Mouse (Mus musculus): ENCODE measurements at regions not wholly inside any gene's neighbourhood (a gene's known extent, or its start where the extent isn't known, plus 50 kb on each side); places are given as distances from the start of the nearest gene placed in this dataset.

DNA sequence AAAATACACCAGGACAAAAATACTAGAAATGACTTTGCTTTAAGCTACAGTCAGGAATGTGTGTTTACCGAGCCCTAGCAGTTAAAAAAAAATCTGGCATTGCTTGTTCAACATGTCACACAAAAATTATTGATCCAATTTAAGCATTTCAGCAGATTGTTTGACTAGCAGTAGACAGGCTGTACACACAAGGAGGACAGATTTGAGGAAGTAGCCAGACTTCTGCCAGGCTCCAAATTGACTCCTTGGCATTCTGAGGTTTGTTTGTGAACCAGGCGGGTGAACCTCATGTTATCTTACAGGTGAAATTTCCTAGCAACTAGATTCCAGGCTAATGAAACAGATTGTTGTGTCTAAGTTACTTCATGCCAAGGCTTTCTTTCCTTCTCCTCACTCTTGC is 348.8 kb downstream of the Hs3st3b1 start:
- in situ Hi-C loops (cut with MseI, MboI): no loop called here

- in situ Hi-C loops (cut with MseI, MboI): no loop called here
Measured at GRCm38 (mm10) chr11:63583321-63583720, 338.8 kb downstream of the Hs3st3b1 start.

GRCm38 (mm10) chr11:63585216-63585869 is 336.7 kb downstream of the Hs3st3b1 start:
- in situ Hi-C loops (cut with MseI, MboI): no loop called here

DNA sequence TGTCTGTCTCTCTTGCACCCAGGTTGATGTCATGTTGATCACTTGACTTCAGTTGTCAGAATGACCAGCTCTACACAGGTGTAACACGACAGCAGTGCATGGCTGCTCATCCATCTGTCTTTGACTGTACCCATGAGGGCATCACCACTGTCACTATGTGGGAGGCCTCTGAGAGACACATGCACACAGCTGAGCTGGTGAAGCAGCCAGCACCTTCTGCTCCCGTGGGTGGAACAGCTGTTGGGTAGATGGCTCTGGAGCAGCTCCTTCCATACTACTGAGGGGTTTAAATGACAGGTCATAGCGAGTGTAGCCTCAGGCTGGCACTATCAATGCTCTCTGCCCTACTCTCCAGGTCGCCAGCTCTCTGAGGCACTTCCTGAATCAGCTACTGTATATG is 301.9 kb downstream of the Hs3st3b1 start:
- in situ Hi-C loops (cut with MseI, MboI): no loop called here

GRCm38 (mm10) chr11:63630336-63630735 is 291.8 kb downstream of the Hs3st3b1 start:
- in situ Hi-C loops (cut with MseI, MboI): no loop called here

DNA sequence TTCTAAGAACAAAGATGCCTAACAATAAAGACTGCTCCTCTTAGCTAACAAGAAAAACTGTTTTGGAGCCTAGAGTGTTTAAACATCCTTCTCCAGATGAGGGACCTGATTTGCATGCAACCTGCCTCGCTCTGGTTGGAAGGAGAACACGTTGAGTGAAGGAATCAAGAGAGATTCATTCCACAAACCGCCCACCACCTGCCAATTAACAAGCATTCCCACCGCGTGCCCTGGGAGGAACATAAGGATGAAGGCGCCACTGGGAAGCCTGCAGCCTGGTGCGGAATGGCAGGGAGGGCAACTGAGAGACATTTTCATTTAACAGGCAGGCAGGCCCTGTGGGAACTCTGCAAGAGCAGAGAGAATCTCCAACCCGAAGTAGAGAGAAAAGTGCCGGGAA is 265.0 kb downstream of the Hs3st3b1 start:
- in situ Hi-C loops (cut with MseI, MboI): no loop called here

DNA sequence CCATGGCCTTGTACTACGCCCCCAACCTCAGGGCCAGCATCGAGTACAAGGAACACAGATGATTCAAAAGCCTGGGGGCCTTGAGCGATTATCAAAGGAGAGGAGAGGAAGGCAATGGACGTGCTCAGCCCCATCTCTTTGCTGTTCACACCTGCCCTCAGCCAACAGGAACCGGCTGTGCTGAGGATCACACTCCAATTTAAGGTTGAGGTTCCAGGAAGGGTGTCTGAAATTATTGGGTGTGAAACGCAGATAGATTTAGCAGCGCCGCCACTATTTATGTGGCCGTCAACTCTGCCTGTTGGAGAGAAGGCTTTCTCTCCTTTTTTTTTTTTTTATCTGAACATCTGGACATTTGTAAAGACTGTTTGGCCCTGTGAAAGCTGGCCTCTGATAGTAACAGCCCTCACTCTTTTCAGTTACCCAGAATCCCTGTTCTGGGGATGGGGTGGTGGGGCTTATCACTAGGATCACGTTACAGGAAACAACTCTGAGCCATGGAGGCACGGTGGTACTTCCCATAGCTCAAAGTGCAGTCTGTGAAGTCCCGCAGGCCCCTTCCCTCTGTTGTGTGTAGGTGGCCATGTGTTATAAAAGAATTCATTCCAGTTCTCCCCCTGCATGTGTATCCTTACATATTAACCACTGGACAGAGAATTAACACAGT is 256.7 kb downstream of the Hs3st3b1 start:
- in situ Hi-C loops (cut with MseI, MboI): no loop called here

DNA sequence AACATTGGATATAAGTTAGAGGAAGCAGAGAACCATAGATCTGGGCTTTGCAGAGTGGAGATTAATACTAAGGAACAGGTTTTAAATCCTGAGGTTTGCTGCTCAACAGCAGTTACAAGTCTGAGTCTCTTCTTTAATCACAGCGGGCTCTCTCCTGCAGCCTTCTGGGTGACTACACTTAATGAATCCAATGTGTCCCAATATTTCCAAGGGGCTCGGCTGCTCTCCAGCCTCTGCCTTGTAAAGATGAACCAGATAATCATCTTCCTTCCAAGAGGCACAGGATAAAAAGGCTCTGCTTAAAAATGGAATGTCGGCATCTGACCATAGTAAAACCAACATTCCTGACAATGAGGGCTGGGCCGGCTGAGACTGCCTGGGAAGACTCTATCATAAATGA is 251.6 kb downstream of the Hs3st3b1 start:
- in situ Hi-C loops (cut with MseI, MboI): no loop called here

DNA sequence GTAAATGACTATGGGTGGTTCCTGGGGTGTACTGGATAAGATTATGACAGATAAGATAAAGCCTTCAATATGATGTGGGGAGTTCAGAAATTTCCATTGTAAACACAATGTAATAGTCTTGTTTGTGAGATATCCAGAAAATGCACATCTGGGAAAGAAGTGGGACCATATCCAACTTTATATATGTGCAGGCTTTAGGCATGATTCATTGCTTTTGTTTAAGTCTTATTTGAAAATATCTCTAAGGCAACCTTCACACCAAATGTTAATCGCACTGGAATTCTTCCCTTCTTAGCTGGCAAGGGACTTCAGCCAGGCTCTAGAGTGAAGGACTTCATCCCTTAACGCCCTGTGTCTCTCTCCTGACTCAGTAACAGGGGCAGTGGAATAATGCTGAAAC is 250.3 kb downstream of the Hs3st3b1 start:
- in situ Hi-C loops (cut with MseI, MboI): no loop called here

- in situ Hi-C loops (cut with MseI, MboI): no loop called here
Measured at GRCm38 (mm10) chr11:63677921-63678320, 244.2 kb downstream of the Hs3st3b1 start.

DNA sequence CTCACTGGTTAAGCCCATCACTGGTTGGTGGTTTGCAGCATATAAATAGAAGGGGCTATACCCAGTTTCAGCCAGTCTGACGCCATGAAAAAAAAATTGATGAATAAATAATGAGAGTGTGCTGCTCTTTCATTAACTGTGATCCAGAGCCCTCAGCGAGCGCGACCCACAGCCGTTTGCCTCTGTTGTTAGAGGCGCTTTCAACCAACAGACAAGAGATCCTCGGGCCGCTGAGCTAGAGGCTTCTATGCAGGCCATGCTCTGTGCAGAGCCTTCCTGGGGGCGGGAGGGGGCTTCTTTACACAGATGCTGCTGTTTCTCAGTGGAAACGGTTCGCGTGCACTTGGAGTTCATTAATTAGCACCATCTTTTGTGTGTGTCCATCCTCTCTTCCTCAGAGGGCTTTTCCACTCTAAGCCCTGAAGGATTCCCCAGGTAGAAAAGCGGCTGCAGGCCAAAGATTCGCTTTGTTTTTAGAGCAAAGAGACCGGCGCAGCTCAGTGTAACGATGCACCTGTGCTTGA is 243.6 kb downstream of the Hs3st3b1 start:
- in situ Hi-C loops (cut with MseI, MboI): no loop called here

DNA sequence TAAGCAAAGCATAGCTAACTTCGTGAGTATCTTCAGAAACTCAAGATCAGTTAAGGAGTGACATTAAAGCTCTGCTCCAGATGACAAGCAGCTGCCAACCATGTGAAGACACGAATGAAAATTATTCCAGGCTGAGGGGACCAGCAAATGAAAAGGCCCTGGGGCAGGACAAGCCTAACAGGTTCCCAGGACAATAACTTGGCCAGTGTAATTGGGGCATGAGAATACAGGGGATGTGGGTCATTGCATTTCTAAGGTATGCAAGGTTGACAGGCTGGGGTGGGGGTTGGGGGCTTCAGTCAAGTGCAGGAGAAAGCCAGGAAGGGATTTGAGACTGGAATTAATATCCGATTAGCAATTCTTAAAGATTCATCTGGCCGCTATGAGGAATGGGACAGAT is 242.6 kb downstream of the Hs3st3b1 start:
- in situ Hi-C loops (cut with MseI, MboI): no loop called here

DNA sequence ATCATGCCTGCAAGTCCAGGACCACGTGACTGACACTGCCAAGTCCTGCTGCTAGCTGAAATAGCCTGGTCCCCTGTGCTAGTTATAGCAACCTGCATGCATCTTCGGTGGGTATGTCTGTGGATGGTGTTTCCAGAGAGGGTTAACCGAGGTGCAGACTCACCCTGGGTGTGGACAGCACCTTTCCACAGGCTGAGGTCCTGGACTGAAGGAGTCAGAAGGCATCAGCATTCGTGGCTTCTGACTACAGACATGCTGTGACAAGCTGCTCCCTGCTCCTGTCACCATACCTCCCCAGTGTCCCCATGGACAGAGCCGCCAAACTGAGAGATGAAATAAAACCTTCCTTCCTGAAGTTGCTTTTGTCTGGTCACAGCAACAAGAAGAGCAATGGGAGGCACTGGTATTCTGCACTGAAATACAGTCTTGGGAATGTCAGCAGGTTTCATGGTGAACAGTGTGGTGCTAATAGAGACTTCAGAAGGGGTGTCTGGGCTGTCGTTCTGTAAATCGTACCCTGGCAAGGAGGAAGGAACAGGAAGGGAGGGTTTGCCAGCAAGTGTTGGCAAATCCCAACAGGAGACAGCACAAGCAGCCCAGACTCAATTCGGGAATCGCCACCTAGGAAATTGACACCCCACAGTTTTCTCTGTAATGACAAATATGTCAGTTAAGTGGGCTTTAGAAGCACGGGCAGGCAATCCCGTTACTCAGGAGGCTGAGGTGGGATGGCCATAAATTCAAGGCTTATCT is 237.7 kb downstream of the Hs3st3b1 start:
- in situ Hi-C loops (cut with MseI, MboI): no loop called here

DNA sequence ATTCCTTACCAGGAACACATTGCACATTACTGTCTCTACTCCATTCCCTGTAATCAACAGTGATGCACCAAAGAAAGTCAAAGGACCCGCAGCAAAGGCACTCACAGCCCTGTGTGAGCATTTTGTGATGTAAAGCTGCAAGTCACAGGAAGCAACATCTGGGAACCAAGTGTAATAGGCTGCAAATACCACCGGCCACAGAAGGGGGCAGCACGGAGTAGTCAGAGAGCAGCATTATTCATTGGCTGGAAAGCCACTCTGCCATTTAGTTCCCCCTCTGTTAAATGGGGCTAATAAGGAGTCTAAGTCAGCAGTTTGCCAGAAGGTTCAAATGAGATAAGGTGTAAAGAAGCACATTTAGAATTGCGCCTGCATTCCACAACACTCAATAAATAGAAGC is 231.0 kb downstream of the Hs3st3b1 start:
- in situ Hi-C loops (cut with MseI, MboI): no loop called here

DNA sequence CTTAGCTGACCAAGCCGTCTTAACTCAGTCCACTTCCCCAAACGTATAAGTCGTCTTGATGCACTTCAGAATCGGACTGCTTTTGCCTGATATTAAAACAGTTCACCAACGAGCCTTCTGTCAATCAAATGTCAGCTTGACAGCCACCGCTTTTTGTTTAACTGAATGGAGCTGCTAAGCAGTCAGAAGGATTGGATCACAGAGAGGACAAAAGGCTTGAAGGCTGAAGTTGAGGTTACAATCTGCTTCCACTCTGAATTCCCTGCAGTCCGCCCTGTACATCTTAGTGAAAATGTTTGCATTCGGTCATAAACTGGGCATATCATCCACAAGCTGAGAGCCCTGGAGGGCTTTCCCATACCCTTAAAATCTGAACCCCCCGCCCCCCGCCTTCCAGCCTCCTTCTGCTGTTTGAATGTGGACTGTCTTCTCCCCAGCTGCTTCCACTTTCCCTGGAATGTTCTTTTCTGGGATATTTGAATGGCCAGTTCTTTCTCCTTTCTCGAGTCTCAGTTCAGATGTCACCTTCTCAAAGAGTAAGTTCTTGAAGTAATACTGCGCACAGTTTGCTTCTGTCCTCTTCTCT is 217.0 kb downstream of the Hs3st3b1 start:
- in situ Hi-C loops (cut with MseI, MboI): no loop called here

DNA sequence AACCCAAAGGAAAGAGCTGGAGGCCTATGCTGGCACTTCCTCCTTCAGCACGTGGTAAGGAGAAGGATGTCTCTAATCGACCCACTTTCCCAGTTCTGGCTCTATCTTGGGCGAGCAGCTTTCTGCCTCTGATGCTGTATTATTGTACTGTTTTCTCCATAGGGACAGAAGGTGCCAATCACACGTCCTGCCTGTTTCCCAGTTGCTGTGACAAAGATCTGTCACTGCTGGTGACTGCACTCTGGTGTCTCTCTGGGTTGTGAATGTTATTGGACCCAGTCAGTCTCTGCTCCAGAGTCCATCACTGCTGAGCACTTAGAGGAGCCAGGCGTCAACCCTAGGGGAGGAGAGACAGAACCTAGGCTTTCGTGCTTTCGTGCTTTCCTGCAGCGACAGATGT is 216.0 kb downstream of the Hs3st3b1 start:
- in situ Hi-C loops (cut with MseI, MboI): no loop called here

DNA sequence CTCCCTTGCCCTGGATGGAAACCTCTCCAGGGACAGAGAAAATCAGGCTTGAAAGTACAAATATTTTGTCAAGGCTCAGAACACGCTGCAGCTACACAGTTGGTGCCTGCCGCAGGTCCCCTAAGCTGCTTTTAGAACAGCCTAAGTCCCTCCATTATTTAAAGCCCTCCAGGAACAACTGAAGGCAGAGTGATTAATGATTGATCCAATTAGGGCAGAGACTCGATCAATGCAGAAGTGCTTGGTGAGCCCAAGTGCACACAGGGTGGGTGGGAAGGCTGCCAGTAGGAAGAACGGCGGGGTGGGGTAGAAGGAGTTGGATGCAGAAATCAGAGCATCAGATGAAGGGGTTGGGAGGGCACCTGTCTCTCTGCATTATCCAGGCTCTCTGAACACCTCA is 215.0 kb downstream of the Hs3st3b1 start:
- in situ Hi-C loops (cut with MseI, MboI): no loop called here

- in situ Hi-C loops (cut with MseI, MboI): no loop called here
Measured at GRCm38 (mm10) chr11:63708412-63708811, 213.7 kb downstream of the Hs3st3b1 start.

GRCm38 (mm10) chr11:63712053-63712864 is 209.8 kb downstream of the Hs3st3b1 start:
- in situ Hi-C loops (cut with MseI, MboI): no loop called here

DNA sequence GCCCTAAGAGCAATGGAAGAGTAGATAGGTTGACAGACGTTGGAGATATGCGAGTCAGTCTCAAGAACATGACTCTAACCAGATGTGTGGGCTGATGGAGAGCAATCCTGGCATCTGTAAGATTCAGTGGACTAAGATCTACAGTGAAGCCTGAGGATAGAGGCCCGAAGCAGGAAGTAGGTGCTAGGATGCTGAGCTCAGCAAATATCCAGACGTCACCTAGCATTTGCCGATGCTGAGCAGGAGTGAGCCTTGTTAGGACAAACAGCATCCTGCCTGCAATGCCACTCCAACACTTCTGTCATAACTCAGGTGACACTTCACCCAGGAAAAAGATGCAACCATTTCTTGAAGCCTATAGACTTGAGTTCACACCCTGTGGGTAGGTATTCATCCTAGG is 199.8 kb downstream of the Hs3st3b1 start:
- in situ Hi-C loops (cut with MseI, MboI): no loop called here

DNA sequence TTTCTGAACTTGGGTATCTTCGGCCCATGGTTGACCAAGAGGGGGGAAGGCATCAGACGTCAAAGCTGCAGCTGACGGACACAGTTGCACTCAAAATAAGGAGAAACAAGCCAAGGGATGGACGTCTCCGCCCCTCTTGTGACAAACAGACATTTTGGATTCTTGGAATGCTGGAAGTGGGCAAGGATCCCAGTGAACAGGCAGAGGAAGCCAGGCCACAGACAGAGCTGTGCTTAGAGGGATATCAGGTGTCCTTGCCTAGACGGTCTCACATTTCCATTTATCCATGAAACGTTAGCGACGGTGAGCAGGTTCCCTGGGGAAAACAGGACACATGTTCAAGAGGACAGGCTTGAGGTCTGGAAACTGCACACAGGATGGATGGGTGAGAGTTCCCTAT is 191.2 kb downstream of the Hs3st3b1 start:
- in situ Hi-C loops (cut with MseI, MboI): no loop called here

Measured in mouse trophoblast stem cell (cell line).